Mouse (Mus musculus): ENCODE data around the gene Aurka.

- TF ChIP-seq MAFK (IDR thresholded peaks at IDR 0.05; ENCODE audit: insufficient read depth, low read depth, low read length) (no peak), ZC3H11A (IDR thresholded peaks at IDR 0.05; ENCODE audit: borderline replicate concordance, low read depth, low read length) (no peak)
Measured at GRCm38 (mm10) chr2:172406173-172406572, 35.8 kb upstream of the Aurka start.
